Mouse (Mus musculus): ENCODE measurements around the gene Diaph3.

- TF ChIP-seq GATA1 (IDR thresholded peaks at IDR 0.05; ENCODE audit: low read length) (no peak), TAL1 (IDR thresholded peaks at IDR 0.05; ENCODE audit: low read length) (no peak)
Observed at GRCm38 (mm10) chr14:86898898-86899297, 242.1 kb downstream of the Diaph3 start.

Data from erythroblast, embryonic 14.5 days (primary cell).